Mouse (Mus musculus): Measurements from ENCODE around the gene Tmem109. TPM values are rescaled to one million over a fixed set of nuclear protein-coding genes. Genes with fewer than 3 reads are reported as not detected.

Gene Tmem109
- polyA plus RNA-seq, 1 experiment from 2014 or later = 78.7 TPM

GRCm38 (mm10) chr19:10847311-10848087 is 34.3 kb downstream of the Tmem109 start:
- Histone ChIP-seq H3K9ac (ENCODE audit: low read depth, low read length) (no peak overlapping the region), H3K4me3 (ENCODE audit: low read length) (no peak overlapping the region), H3K27me3 (replicated peaks; ENCODE audit: control insufficient read depth, insufficient read depth, low read length) (no peaks in the 10 kb centered on the region), H3K4me2 (ENCODE audit: low read depth, low read length) (no peak overlapping the region), H3K36me3 (ENCODE audit: control insufficient read depth, insufficient read depth, low read length) (no peaks in the 10 kb centered on the region), H3K9me3 (ENCODE audit: control insufficient read depth, low read length) (no peaks in the 10 kb centered on the region), H3K27ac (ENCODE audit: low read length) (no peak overlapping the region), H3K4me1 (ENCODE audit: control insufficient read depth, insufficient read depth, low read length) (no peaks in the 10 kb centered on the region)
- WGBS = 54% methylated on average over 3 of the region's 3 CpGs
- no peak for ATAC-seq

GRCm38 (mm10) chr19:10846150-10846549 is 35.7 kb downstream of the Tmem109 start:
- Histone ChIP-seq H3K27me3 (replicated peaks; ENCODE audit: control insufficient read depth, insufficient read depth, low read length) (no peaks in the 10 kb centered on the region; the same call in 1 of the 2 replicates), H3K4me3 (ENCODE audit: low read length) (no peak overlapping the region), H3K9ac (ENCODE audit: low read depth, low read length) (no peak overlapping the region), H3K4me1 (ENCODE audit: control insufficient read depth, insufficient read depth, low read length) (no peaks in the 10 kb centered on the region), H3K36me3 (ENCODE audit: control insufficient read depth, insufficient read depth, low read length) (no peaks in the 10 kb centered on the region), H3K27ac (ENCODE audit: low read length) (no peak overlapping the region), H3K9me3 (ENCODE audit: control insufficient read depth, low read length) (no peaks in the 10 kb centered on the region), H3K4me2 (ENCODE audit: low read depth, low read length) (no peak overlapping the region)
- 69% methylated on average over 7 of the region's 7 CpGs for WGBS
- no peak for ATAC-seq

GRCm38 (mm10) chr19:10845454-10845853 is 36.3 kb downstream of the Tmem109 start:
- Histone ChIP-seq H3K4me1 (ENCODE audit: control insufficient read depth, insufficient read depth, low read length) (no peaks in the 10 kb centered on the region), H3K27ac (ENCODE audit: low read length) (no peak overlapping the region), H3K27me3 (replicated peaks; ENCODE audit: control insufficient read depth, insufficient read depth, low read length) (no peaks in the 10 kb centered on the region; the same call in 1 of the 2 replicates), H3K4me2 (ENCODE audit: low read depth, low read length) (no peak overlapping the region), H3K9me3 (ENCODE audit: control insufficient read depth, low read length) (no peaks in the 10 kb centered on the region), H3K36me3 (ENCODE audit: control insufficient read depth, insufficient read depth, low read length) (no peaks in the 10 kb centered on the region), H3K4me3 (ENCODE audit: low read length) (no peak overlapping the region), H3K9ac (ENCODE audit: low read depth, low read length) (no peak overlapping the region)
- ATAC-seq = no peak
- WGBS = 80% methylated on average over 3 of the region's 3 CpGs

- Histone ChIP-seq H3K27me3 (replicated peaks; ENCODE audit: control insufficient read depth, insufficient read depth, low read length) (no peaks in the 10 kb centered on the region; the same call in 1 of the 2 replicates), H3K4me1 (ENCODE audit: control insufficient read depth, insufficient read depth, low read length) (no peaks in the 10 kb centered on the region), H3K9ac (ENCODE audit: low read depth, low read length) (no peak overlapping the region), H3K27ac (ENCODE audit: low read length) (no peak overlapping the region), H3K36me3 (ENCODE audit: control insufficient read depth, insufficient read depth, low read length) (no peaks in the 10 kb centered on the region), H3K4me3 (ENCODE audit: low read length) (no peak overlapping the region), H3K4me2 (ENCODE audit: low read depth, low read length) (no peak overlapping the region), H3K9me3 (ENCODE audit: control insufficient read depth, low read length) (no peaks in the 10 kb centered on the region)
- ATAC-seq = no peak
- WGBS = 84% methylated on average over 5 of the region's 5 CpGs
Observed at GRCm38 (mm10) chr19:10844206-10844605, 37.6 kb downstream of the Tmem109 start.

GRCm38 (mm10) chr19:10842914-10843313 is 38.9 kb downstream of the Tmem109 start:
- no peak for ATAC-seq
- 44% methylated on average over 24 of the region's 24 CpGs for WGBS
- Histone ChIP-seq H3K4me3 (ENCODE audit: low read length) (peak overlapping the region; percentile 1; the same call in 1 of the 2 replicates), H3K27ac (ENCODE audit: low read length) (no peak overlapping the region), H3K4me1 (ENCODE audit: control insufficient read depth, insufficient read depth, low read length) (no peaks in the 10 kb centered on the region), H3K9me3 (ENCODE audit: control insufficient read depth, low read length) (no peaks in the 10 kb centered on the region), H3K27me3 (replicated peaks; ENCODE audit: control insufficient read depth, insufficient read depth, low read length) (no peaks in the 10 kb centered on the region; the same call in 1 of the 2 replicates), H3K4me2 (ENCODE audit: low read depth, low read length) (no peak overlapping the region), H3K36me3 (ENCODE audit: control insufficient read depth, insufficient read depth, low read length) (no peaks in the 10 kb centered on the region), H3K9ac (ENCODE audit: low read depth, low read length) (no peak overlapping the region)

GRCm38 (mm10) chr19:10841721-10842626 is 39.8 kb downstream of the Tmem109 start:
- H3K9ac ChIP-seq (ENCODE audit: low read depth, low read length) = no peak overlapping the region
- ATAC-seq = no peak; the same call in 1 of the 2 replicates
- H3K27ac ChIP-seq (ENCODE audit: low read length) = no peak overlapping the region
- H3K4me1 ChIP-seq (ENCODE audit: control insufficient read depth, insufficient read depth, low read length) = no peaks in the 10 kb centered on the region
- no peaks in the 10 kb centered on the region for H3K36me3 ChIP-seq (ENCODE audit: control insufficient read depth, insufficient read depth, low read length)
- H3K9me3 ChIP-seq (ENCODE audit: control insufficient read depth, low read length) = no peaks in the 10 kb centered on the region
- H3K27me3 ChIP-seq (replicated peaks; ENCODE audit: control insufficient read depth, insufficient read depth, low read length) = no peaks in the 10 kb centered on the region; the same call in 1 of the 2 replicates
- no peak overlapping the region for H3K4me3 ChIP-seq (ENCODE audit: low read length)
- 60% methylated on average over 16 of the region's 16 CpGs for WGBS
- no peak overlapping the region for H3K4me2 ChIP-seq (ENCODE audit: low read depth, low read length)

- no peak within 1 kb of the TSS for H3K4me3 ChIP-seq (ENCODE audit: low read length)
- no peaks in the 10 kb centered on the region for H3K9me3 ChIP-seq (ENCODE audit: control insufficient read depth, low read length)
- H3K9ac ChIP-seq (ENCODE audit: low read depth, low read length) = no peak within 1 kb of the TSS
- no peak within 1 kb of the TSS for H3K27ac ChIP-seq (ENCODE audit: low read length)
- H3K4me1 ChIP-seq (ENCODE audit: control insufficient read depth, insufficient read depth, low read length) = no peaks in the 10 kb centered on the region
- H3K36me3 ChIP-seq (ENCODE audit: control insufficient read depth, insufficient read depth, low read length) = no peaks in the 10 kb centered on the region
- WGBS = 80% methylated on average over 15 of the region's 15 CpGs
- no peaks in the 10 kb centered on the region; the same call in 1 of the 2 replicates for H3K27me3 ChIP-seq (replicated peaks; ENCODE audit: control insufficient read depth, insufficient read depth, low read length)
- H3K4me2 ChIP-seq (ENCODE audit: low read depth, low read length) = no peak within 1 kb of the TSS
- no peak for ATAC-seq
Observed at GRCm38 (mm10) chr19:10839010-10839892, 42.5 kb downstream of the Tmem109 start, which contains the start of gene Slc15a3. Gene Slc15a3 (plus strand): TSS chr19:10839727.

GRCm38 (mm10) chr19:10835671-10836070 is 46.1 kb downstream of the Tmem109 start:
- Histone ChIP-seq H3K27ac (ENCODE audit: low read length) (no peak overlapping the region), H3K4me3 (ENCODE audit: low read length) (no peak overlapping the region), H3K36me3 (ENCODE audit: control insufficient read depth, insufficient read depth, low read length) (no peaks in the 10 kb centered on the region), H3K4me1 (ENCODE audit: control insufficient read depth, insufficient read depth, low read length) (no peaks in the 10 kb centered on the region), H3K4me2 (ENCODE audit: low read depth, low read length) (no peak overlapping the region), H3K9me3 (ENCODE audit: control insufficient read depth, low read length) (no peaks in the 10 kb centered on the region), H3K9ac (ENCODE audit: low read depth, low read length) (no peak overlapping the region), H3K27me3 (replicated peaks; ENCODE audit: control insufficient read depth, insufficient read depth, low read length) (no peaks in the 10 kb centered on the region)
- 37% methylated on average over 3 of the region's 3 CpGs for WGBS
- ATAC-seq = no peak
